Mouse (Mus musculus) layer of hippocampus, postnatal 36 days (tissue): ENCODE results near the gene Rapgef1. TPM values are rescaled to one million over a fixed set of nuclear protein-coding genes. Genes with fewer than 3 reads are reported as not detected.
"Not testable (repeated sequence)": the region's sequence is repeated elsewhere in the genome, so short reads cannot be mapped to it uniquely, and the experiment has no call there.

ENCODE experiments used
- DNase-seq, 2 experiments: peaks; one replicate each; pipeline ENCODE4 v3.0.0; 2022
- total RNA-seq, 2 experiments: library from RNA; stranded (reverse); gene quantifications; 2 replicates each; pipeline ENCODE4 v1.2.3; 2021

The Rapgef1 gene
- total RNA-seq, 2 experiments from 2014 or later, result 94.0 to 99.0 TPM

GRCm38 (mm10) chr2:29741207-29741606 lies 121.7 kb downstream of the Rapgef1 start:
- no peak for DNase-seq

GRCm38 (mm10) chr2:29744256-29744655 lies 124.7 kb downstream of the Rapgef1 start:
- DNase-seq, result no peak

DNA sequence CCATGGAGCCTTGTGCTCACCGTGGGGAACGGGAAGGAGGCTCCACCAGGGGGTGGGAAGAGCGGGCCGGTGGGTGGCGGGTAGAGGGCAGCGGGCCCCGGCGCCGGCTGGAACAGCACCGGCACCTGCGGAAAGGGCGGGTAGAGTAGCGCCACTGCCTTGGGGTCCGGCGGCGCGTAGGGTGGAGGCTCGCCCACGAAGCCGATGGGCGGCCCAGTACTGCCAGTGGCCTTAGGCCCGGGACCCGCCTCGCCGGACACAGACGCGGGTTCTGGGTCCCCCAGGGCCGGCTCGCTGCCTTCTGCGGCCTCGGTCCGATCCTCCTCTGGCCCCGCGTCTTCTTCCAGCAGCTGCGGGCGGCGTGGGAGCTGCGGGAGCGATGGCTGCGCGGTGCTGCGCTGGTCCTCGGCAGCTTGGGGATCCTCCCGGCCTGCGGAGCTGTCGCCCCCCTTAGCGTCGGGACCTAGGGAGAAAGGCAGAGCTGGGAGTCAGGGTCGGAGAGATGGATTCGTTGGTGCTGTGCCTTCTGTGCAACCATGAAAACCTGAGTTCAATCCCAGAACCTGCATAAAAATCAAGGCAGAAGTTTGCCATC lies 127.8 kb downstream of the Rapgef1 start:
- DNase-seq, result no peak

- no peak for DNase-seq
Observed at GRCm38 (mm10) chr2:29747852-29748251, 128.3 kb downstream of the Rapgef1 start.

DNA sequence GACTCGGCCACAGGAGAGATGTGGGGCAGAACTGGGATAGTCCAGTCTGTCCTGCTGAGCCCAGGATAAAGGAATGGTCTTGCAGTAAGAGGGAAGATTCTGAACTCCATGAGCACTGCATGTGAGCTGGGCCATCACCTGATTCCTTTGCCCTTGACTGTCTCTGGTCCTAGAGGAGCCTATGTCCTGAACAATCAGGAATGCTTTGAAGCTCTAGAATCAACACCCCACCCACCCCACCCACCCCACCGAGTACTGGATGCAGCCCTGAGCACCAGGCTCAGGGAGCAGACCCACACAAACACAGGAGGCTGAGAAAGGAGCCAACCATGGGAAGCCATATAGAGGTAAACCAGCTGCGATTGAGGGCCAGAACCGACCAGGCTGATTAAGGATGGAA lies 129.0 kb downstream of the Rapgef1 start:
- no peak for DNase-seq

DNA sequence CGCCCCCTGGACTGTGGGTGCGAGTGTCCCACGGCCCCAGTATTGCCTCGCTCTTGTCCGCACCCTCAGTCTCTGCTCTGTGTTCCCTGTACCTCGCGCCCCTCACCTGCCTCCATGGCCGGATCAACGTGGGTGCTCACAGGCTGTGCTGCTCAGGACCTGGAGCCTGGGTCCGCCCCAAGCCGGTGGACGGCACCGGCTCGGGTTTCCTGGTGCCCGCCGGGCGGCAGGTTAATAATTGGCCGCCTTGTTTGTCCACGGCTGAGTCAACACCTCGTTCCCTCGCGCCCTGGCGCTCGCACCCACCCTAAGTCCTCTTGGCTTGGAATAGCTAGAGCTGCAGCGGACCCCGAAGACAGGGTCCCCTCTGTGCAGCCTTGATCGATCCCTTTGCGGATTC lies 132.0 kb downstream of the Rapgef1 start, which contains the start of gene Gm13420:
TSS of gene Gm13420 (minus strand) at position 189 of the 400 bp plus-strand sequence.
- DNase-seq, result no peak

- DNase-seq, result no peak
Observed at GRCm38 (mm10) chr2:29752397-29752796, 132.9 kb downstream of the Rapgef1 start.

GRCm38 (mm10) chr2:29755693-29756092 lies 136.2 kb downstream of the Rapgef1 start:
- DNase-seq, result no peak

DNA sequence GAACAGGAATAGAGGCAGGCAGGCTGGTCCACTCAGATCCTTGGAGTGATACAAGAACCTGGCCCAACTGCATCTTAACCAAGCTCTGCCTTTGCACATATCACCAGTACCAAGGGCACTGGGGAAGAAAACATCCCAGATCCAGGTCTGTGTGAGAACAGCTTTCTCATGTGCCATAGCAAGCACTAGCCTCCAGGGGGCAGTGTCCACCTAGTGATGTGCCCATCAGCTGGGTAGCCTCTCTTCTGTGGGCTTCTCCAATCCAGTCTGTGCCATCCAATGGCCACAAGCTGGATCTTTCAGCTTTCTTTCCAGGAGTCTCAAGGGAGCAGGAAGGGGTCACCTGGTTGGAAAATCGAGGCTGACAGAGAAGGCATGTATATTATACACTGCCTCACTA lies 145.3 kb downstream of the Rapgef1 start:
- peak; percentile 44 to 54 for DNase-seq

DNA sequence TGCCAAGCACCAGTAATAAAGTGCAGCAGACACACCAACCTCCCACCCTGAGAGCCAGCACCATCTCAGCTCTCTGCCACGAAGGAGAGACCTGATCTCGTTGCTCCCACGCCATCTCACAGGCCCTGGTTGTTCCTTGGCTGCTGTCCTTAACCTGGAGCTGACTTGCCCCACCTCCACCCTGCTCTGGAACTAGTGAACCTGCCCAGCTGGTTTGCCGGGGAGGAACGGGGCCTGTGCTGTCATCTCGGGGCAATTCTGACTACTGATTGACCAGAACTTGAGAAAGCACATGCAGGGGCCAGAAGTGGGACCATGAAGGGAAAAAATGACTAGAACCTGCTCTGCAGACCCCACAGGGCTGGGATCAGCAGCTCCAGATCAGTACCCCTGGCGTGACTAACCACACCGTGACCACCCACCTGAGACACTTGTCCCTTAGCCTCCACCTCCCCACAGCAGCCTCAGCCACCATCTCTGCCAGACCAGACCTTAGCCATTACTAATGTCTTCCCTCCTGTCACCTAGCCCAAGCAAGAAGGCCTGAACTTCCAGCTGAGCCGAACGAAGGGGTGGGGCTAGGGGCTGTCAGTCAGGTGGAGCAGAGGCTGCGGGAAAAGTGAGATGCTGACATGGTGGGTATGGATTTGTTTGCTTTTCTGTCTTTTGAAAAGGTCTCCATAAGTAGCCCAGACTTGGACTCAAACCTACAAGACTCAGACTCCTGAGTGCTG lies 148.6 kb downstream of the Rapgef1 start:
- no peak for DNase-seq

DNA sequence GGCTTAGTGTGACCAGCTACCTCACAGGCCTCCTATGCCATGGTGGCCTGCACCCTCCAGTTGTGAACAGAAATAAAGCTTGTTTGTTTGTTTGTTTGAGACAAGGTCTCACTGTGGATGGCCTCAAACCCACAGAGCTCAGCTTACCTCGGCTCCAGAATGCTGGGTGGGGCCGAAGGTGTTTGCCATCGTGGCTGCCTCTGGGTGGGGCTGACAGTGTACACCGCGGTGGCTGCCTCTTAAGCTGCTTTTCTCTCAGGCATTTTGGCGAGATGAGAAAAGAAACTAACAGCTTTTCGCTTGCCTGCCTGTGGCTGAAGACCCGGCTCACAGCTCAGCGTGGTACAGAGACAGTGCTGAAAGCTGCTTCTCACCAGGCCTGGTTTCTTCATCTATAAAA lies 149.4 kb downstream of the Rapgef1 start:
- DNase-seq, result no peak

- DNase-seq, result no peak
Observed at GRCm38 (mm10) chr2:29770162-29770561, 150.6 kb downstream of the Rapgef1 start.

GRCm38 (mm10) chr2:29771611-29772461 lies 152.3 kb downstream of the Rapgef1 start:
- DNase-seq, result no peak

DNA sequence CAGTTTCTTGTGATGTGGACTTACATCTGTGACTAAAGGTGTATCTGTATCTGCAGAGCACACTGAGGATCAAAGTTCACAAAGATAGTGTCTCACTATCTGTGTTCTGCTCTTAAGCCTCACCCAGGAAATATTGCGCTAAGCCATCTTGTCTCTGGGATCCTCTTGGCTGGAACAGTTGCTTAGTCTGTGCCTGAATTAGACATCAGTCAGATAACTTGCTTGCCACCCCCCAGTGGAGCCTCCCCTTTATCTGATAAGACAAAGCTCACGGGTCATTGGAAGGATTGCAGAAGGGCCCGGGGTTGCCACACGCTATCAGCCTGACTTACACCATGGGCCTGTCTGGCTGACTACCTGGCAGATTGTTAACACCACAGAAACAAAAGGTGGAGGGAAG lies 153.8 kb downstream of the Rapgef1 start:
- no peak for DNase-seq

DNA sequence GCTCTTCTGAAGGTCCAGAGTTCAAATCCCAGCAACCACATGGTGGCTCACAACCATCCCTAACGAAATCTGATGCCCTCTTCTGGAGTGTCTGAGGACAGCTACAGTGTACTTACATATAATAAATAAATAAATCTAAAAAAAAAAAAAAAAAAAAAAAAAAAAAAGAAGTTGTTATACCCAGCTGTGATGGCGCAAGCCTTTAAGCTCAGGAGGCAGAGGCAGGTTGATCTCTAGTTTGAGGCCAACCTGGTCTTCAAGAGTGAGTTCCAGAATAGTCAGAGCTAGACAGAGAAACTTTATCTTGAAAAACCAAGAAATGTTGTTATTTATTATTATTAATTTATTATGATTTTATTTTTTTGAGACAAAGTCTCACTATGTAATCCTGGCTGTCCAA lies 161.7 kb downstream of the Rapgef1 start:
- DNase-seq, result not testable (repeated sequence)

GRCm38 (mm10) chr2:29784290-29784689 lies 164.8 kb downstream of the Rapgef1 start:
- DNase-seq, result no peak

DNA sequence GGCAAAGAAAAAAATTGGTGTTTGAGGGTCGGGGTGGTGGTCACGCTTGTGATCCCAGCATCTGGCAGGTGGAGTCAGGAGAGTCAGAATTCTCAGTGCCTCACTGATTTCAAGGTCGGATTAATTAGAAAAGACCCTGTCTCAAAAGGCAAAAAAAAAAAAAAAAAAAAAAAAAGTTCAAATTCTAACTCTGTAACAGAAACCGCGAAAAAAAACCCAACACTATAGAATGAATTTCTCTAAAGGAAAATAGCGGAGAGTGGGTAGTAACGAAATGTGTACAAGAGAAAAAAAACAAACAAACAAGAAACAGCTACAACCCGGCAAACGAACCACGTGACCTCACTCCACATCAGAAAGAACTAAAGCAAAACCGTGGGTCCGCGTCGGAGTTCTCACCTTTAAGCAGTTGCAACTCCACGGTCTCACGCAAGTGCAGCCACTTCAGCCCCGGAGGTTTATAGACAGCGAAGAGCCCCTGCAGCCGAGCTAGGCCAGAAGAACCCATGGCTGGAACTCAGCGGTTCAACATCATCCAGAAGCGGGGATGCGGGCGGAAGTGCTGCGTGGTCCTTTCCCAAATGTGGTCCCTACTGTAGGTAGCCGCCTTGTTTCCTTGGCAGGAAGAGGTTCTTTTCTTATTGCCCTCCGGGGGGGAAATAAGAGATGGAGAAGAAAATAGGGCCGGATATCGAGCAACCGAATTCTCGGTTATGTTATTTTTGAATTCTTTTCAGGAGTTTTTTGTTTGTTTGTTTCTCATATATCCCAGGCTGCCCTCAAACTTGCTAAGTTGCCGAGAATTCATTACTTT lies 167.8 kb downstream of the Rapgef1 start, which contains the start of gene Coq4:
TSS of gene Coq4 (plus strand) at position 390 of the 814 bp plus-strand sequence.
- peak; percentile 89 to 90 for DNase-seq

DNA sequence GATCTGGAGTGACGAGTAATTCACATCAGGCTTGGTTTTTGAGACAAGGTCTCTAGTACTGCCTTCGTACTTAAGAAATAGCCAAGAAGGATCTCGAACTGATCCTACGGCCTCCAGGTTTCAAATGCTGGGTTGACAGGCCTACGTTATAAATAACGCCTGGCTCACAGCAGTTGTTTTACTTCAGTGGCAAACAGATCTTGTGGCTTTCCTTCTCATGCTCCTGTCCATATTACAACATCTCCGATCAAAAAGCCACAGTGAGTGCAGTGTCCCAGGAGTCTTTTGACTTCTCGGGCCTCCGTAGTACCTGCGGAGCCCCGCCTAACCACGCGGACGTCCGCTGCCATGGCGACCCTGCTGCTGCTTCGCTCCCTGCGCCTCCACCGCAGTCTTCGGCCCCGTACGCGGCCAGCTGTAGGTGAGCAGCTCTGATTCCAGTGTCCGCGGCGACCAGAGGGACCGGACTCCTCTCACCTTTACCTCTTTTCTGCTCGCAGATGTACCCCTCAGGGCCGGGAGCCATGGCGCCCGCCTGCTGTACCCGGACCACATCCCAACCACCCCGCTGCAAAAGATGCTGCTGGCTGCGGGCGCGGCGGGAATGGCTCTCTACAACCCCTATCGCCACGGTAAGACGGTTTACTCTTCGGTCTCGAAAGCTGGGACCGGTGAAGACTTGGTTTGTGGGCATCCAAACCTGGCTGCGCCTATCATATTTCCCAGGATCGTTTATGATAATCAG lies 168.6 kb downstream of the Rapgef1 start, which contains the start of gene Trub2:
TSS of gene Trub2 (minus strand) at position 566 of the 745 bp plus-strand sequence.
- peak; percentile 88 to 89 for DNase-seq
